Mouse (Mus musculus): ENCODE data around the gene BC029722.

GRCm38 (mm10) chr2:155805925-155806255 is 13.3 kb downstream of the BC029722 start:
- TF ChIP-seq POLR2A (IDR thresholded peaks at IDR 0.05; ENCODE audit: control insufficient read depth, extremely low read depth, insufficient read depth, low read length, poor library complexity) = no peak
- no peak for TF ChIP-seq CTCF (IDR thresholded peaks at IDR 0.05; ENCODE audit: borderline replicate concordance, control insufficient read depth, extremely low read depth, insufficient read depth, low read length, poor library complexity)

Data from thymus, adult 2 months (tissue).